Mouse (Mus musculus) embryo, embryonic 11.5 days (tissue): Measurements from ENCODE around the gene Gm20388.
A peak's percentile ranks its signal among the peaks of the same experiment; 100 is the strongest.

Source experiments
- DNase-seq: peaks from one replicate; pipeline ENCODE4 v3.0.0-alpha.2; 2012; ENCODE audit warnings: low read depth, low spot score

Gene Gm20388

DNA sequence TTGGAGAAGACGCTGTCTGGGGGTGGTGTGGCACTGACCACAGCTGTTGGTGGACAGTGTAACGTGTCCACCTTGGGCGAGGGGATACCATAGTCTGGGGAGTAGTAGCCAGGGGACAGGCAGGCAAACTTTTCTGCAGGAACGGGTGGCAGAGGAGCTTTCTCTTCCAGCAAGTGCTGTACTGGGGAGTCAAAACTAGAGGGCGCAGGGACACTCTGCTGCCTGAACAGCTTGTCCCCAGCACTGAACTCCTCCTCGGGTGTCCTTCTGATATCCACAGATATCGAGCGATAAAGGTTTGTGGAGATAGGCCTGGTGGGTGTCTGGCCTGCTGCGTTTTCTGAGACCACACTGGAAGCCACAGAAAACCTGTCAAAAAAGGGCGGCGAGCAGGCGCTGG, 2980.8 kb downstream of the Gm20388 start:
- DNase-seq: no peak

GRCm38 (mm10) chr8:122893451-122893850, 2982.8 kb downstream of the Gm20388 start:
- no peak for DNase-seq

GRCm38 (mm10) chr8:122896317-122896716, 2985.7 kb downstream of the Gm20388 start:
- no peak for DNase-seq

DNA sequence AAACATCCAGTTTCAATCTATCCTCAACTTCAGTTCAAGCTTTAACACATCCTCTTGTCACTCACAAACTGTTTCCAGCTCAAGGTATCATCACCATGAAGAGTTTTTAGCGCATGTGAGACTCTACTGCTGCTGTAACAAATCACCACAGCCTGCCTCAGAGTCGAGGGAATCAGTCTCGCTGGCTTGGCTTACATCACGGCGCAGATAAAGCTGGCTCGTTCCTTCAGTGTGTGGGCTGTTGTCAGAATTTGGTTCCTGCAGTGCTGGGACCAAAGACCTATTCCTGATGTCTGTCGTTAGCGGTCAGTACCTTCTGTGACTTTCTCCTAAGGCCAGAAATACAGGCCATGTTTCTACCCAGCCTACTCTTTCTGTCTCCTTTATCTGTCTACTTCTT, 2986.6 kb downstream of the Gm20388 start:
- no peak for DNase-seq

DNA sequence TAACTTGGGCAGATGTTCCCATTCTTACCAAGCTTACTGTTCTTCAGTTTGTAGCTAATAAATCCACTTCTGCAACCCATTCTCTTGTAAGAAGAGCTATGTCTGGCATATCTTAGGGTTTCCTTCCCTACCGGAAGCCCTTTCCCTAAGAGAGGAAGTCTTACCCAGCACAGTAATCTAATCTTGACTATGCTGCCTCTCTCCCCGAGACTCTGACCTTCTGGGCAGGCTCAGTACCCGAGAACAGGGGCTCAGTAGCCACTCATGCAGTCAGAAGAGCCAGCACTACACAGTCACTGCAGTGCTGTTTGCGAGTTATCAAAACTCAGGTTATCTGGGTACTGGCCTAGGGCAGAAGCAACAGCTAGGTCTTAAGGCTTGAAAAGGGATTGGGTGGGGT, 2987.4 kb downstream of the Gm20388 start:
- DNase-seq: no peak

DNA sequence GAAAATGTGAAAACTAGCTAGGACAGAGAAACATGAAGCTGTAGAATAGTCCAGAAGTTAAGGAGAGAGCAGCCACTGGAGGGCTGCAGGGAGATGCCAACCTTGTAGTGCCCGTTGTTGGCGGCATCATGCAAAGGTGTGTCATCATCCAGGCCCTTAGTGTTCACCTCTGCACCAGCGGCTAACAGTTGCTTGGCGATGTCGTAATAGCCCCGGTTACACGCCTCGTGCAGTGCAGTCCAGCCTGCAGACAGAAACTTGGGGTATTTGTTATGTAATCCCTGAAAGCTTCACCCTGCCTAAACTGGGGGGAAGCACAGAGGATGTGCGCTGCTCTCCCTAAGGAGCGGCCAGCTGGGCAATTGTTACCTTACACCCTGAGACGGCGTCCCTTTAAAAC, 2987.8 kb downstream of the Gm20388 start:
- DNase-seq: no peak

DNA sequence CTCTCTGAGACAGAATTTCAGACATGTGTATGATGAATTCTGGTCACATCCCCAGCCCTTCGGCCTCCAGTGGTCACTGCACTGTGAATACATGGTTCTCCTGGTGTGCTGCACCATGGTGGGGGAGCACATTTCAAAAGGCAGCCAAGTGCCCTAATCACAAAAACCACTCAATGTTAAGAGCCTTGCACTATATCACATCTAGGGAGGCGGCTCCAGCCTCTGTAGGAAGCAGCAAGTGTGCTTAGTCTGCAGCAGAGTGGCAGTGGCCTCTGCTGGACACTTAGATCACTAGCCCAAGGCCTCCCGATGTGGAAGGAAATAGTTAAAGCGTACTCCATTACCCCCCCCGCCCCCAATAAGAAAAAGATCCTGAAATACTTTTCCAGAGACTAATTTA, 2988.4 kb downstream of the Gm20388 start:
- DNase-seq: no peak

DNA sequence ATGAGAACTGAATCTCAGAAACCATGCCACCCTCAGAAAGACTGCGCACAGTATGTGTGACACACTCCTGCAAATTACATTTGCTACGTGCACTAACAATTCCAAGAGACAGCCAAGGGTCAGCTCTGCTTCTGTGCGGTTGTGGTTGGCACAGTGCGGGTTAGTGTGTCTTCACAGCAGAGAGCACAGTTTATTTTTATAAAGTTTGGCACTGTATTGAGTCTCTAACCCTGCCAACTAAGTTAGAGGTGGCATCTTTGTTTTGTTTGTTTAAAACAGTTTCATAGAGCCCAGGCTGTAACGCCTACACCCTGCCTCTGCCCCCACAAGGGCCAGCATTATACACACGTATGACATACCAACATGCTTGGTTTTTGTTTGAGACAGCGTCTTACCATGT, 2990.8 kb downstream of the Gm20388 start:
- DNase-seq: no peak

DNA sequence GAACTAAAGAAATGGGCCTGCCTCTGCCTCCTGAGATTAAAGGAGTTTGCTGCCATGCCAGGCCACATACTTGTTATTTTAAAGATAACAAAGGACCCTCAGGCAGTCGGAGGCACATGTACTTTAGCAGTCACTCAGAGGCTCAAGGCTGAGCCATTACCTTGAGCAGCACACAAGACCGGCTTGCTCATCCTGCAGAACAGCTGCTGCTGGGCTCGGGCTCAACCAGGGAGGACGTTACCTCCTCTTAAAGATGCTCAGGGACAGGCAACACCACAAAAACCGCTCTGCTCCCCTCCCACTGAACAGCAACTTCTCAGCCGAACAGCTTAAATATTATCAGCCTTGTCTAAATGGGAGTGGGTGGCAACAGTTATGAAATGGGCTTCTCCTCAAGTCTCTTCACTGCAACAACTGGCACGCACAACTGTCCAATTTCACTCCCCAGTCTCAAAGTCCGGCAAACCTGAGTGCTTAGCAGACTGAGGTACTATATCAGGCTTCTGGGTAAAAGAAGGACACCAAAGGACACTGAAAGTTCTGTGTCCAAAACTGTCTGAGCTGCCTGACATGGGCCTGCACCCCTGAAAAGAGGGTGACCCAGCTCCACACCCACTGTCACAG, 2991.4 kb downstream of the Gm20388 start:
- no peak for DNase-seq

GRCm38 (mm10) chr8:122902581-122902980, 2991.9 kb downstream of the Gm20388 start:
- no peak for DNase-seq

DNA sequence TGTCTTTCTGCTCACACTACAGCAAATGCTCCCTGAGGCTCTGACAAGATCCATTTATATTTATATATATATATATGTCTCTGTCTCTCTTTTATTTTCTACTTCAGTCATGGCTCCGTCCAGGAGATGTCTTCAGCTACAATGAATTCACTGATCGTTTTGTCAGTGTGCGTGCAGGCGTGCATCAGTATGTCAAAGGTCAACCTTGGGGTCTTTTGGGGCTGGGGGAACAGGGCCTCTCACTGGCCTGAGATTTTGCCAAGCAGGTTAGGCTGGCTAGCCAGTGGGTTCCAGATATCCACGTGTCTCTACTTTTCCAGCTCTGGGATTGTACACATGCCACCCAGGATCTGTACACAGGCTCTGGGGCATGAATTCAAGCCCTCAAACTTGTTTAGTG, 2992.4 kb downstream of the Gm20388 start:
- no peak for DNase-seq

- DNase-seq: no peak
These were observed 2993.9 kb downstream of the Gm20388 start for GRCm38 (mm10) chr8:122904496-122904895.

- DNase-seq: no peak
These were observed 2994.7 kb downstream of the Gm20388 start for GRCm38 (mm10) chr8:122905346-122905745.

GRCm38 (mm10) chr8:122906463-122907021, 2995.9 kb downstream of the Gm20388 start:
- peak; percentile 61 for DNase-seq

GRCm38 (mm10) chr8:122912150-122912549, 3001.5 kb downstream of the Gm20388 start:
- DNase-seq: no peak

DNA sequence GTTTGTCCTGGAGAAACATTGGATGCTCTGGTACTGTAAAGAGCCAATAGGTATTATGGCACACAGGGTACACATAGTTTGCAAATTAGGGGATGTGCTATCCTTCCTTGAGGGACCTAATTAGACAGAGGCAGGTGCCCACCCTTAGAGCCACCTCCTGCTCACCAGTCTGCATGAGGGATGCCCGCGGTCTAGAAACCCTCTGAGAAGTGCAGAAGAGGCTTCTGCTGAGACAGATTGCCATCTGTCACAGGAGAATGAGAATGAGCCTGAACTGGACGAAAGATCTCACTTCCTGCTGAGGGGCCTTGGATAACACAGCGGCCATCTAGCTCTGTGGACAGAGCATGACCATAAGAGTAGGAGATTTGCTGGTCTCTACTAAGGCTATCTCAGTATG, 3002.2 kb downstream of the Gm20388 start:
- DNase-seq: no peak

DNA sequence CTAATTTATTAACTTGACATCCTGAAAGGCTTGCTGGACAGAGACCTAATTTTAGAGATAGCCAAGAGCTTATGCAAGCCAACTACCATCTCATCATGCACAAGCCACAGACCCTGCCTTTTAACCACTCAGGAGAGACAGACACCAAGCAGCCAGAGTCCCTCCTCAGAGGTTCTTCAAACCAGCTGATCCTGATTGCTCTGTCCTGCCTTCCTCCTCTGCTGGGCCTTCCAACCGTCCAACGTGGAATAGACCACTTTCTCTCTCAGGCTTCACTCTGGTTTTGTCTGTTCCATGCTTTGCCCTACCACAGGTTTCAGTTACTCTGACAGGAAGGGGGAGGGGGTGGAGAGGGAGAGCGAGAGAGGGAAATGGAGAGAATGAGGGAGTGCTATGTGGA, 3006.1 kb downstream of the Gm20388 start:
- no peak for DNase-seq

GRCm38 (mm10) chr8:122917531-122918392, 3007.1 kb downstream of the Gm20388 start:
- no peak for DNase-seq

DNA sequence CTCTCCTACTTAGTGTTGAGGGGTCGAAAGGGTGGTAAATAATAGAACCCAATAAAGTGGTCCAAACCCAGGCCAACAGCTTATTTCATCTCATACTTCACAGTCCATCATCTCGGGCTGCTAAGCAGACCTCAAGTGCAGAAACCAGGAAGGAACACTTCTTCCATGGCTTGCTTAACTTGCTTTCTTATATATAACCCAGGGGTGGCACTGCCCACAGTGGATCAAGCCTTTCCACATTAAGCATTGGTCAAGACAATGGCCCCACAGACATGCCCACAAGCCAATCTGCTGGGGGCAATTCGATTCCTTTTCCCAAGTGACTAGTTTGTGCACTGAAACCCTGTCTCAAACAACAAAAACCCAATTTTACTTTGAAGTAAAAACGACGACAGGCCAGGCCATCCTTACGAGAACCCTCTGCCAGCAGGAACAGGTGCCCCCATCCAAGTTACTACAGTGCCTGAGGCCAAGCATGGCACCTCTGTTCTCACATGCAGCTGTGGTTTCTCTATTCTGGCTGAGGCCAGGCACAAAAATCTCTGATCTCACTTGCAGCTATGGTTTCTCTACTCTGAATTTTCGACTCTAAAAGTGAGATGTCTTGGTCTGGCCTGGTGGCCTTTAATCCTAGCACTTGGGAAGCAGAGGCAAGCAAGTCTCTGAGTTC, 3007.9 kb downstream of the Gm20388 start:
- no peak for DNase-seq

- DNase-seq: no peak
These were observed 3010.2 kb downstream of the Gm20388 start for GRCm38 (mm10) chr8:122920890-122921289.

GRCm38 (mm10) chr8:122922945-122923344, 3012.3 kb downstream of the Gm20388 start:
- DNase-seq: no peak

- DNase-seq: no peak
These were observed 3012.9 kb downstream of the Gm20388 start for GRCm38 (mm10) chr8:122923431-122924090.
